Mouse (Mus musculus): ENCODE results near the gene Tceal1. TPM values are rescaled to one million over a fixed set of nuclear protein-coding genes. Genes with fewer than 3 reads are reported as not detected.
"Not testable (repeated sequence)": the region's sequence is repeated elsewhere in the genome, so short reads cannot be mapped to it uniquely, and the experiment has no call there.

Tceal1 gene
- polyA plus RNA-seq, 1 experiment, result not detected

DNA sequence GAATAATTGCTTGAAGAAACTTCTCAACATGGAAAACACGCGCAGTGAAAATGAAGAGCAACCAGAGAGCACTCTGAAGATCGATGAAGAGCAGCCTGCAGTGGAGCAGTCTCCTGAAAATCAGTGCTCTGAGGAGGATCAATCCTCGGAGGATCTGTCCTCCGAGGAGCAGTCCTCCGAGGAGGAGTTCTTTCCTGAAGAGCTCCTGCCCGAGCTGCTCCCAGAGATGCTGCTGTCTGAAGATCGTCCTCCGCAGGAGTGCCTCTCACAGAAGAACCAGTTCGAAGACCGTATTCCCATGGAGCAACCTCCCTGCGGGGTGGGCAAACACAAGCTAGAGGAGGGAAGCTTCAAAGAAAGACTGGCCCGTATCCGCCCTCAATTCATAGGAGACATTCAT, 1.0 kb downstream of the Tceal1 start:
- TF ChIP-seq GATA1 (IDR thresholded peaks at IDR 0.05; ENCODE audit: borderline replicate concordance, low read length) (no peak), FLI1 (IDR thresholded peaks at IDR 0.05; ENCODE audit: low read length) (no peak)
- no peaks in the 10 kb centered on the region for H3K36me3 ChIP-seq (replicated peaks; ENCODE audit: low read length)

DNA sequence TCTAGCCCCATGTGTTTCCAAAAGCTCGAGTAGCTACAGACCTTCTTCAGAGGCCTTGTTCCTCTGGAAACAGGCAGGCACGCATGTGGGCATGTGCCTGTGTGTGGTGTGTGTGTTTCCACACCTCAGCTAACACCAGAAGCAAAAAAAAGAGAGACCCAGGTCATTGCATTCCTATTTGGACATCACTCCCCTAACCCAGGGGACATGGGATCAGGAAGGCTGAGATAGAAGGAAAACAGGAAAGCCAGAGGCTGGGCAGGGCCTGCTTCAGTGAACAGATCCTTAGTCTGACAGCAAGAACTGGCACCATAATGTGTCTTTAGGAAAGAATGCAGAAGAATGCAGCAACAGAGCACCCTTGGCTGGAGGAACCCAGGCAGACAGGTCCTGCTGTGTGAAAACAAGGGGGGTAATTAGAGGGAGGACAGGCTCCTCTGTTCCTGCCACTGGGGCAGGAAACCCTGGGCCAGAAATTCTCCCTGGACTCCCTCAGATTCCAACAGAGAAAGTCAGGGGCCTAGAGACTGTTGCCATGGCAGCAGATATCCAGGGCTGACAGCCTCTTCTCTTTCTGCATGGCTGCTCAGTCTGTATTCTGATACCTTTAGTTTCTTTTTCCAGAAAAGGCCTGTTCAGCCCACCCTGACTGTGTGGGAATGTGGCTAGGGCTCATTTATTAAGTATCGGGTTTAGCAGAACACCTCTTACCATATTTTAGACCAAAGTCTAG, 7.1 kb downstream of the Tceal1 start:
- H3K27me3 ChIP-seq (replicated peaks), result peaks cover 11% of the 10 kb centered on the region
- H3K4me3 ChIP-seq (replicated peaks); H3K36me3 ChIP-seq (replicated peaks; ENCODE audit: low read length); H3K9me3 ChIP-seq; H3K4me1 ChIP-seq: not testable (repeated sequence)

More for the DNA sequence above, 1.0 kb downstream of the Tceal1 start:
- Histone ChIP-seq H3K4me3 (replicated peaks) (no peak overlapping the region), H3K27me3 (replicated peaks) (peaks cover 24% of the 10 kb centered on the region), H3K4me1 (peaks cover 6% of the 10 kb centered on the region; the same call in 1 of the 2 replicates), H3K9me3 (no peaks in the 10 kb centered on the region)

DNA sequence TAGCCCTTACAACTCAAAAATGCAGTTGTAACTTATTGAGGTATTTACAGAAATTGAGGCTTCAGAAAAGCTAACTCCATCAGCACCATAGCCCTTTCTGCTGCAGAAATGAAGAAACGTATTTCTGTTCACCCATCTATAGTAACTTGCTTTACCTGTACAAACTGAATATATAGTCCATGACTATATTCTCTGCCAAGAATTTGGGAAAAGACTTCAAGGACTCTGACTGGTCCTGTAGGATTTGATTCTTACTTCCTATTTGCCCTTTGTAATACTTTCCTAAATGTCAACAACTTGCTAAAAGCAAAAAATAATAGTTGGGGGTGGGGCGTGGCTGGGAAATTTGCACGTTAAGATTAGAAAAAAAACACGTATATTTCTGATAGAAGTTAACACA, 24.2 kb downstream of the Tceal1 start:
- Histone ChIP-seq H3K9me3 (no peaks in the 10 kb centered on the region), H3K36me3 (replicated peaks; ENCODE audit: low read length) (peaks cover 42% of the 10 kb centered on the region), H3K4me3 (replicated peaks) (no peak overlapping the region), H3K4me1 (no peaks in the 10 kb centered on the region), H3K27me3 (replicated peaks) (no peaks in the 10 kb centered on the region)
- TF ChIP-seq FLI1 (IDR thresholded peaks at IDR 0.05; ENCODE audit: low read length) (no peak), GATA1 (IDR thresholded peaks at IDR 0.05; ENCODE audit: borderline replicate concordance, low read length) (no peak)

GRCm38 (mm10) chrX:136740087-136740790, 32.5 kb downstream of the Tceal1 start:
- TF ChIP-seq FLI1 (IDR thresholded peaks at IDR 0.05; ENCODE audit: low read length) (no peak), GATA1 (IDR thresholded peaks at IDR 0.05; ENCODE audit: borderline replicate concordance, low read length) (no peak)
- 0 out of 2 replicates have a peak, but pooled peaks cover 3% of the 10 kb centered on the region for H3K9me3 ChIP-seq
- peak overlapping the region; percentile 93 for H3K4me3 ChIP-seq (replicated peaks)
- peaks cover 34% of the 10 kb centered on the region for H3K36me3 ChIP-seq (replicated peaks; ENCODE audit: low read length)
- H3K4me1 ChIP-seq, result peaks cover 7% of the 10 kb centered on the region; the same call in 1 of the 2 replicates
- no peaks in the 10 kb centered on the region for H3K27me3 ChIP-seq (replicated peaks)

DNA sequence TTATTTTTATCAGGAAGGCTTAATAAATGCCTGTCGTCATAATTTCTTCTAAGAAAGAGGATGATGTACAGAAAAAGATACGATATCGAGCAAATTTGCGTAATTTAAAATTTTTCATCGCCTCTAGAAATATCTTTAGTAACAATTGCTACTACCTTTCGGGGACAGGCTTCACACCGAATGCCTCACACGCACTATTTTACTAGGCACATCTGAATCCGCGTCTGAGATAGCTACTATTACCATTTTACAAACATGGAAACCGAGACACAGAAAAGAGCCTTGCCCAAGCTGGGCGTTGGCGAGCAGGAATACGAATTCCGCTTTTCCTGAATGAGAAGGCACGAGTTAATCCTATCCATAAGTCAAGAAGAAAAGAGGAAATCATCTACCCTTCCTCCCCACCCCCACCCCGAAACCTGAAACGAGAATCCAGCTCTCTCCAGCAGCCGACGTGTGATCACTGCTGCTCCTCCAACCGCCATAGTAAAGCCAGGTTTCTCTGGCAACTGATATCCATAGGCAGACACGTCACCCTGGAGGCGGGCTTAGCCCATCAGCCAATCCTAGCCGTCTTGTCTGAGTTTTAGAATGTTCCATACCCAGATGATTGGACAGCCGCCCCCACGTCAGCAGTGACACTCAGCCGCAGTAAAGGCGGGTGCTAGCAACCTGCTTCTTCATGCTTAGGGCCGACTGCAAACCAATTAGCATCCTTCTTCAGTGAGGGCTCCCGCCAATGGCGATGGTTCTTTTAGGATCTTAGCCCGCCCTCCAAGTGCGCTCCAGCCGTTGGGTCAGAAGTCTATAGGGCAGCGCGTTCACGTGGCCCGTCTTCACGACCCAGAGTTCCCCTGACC, 33.2 kb downstream of the Tceal1 start:
- Histone ChIP-seq H3K27me3 (replicated peaks) (no peaks in the 10 kb centered on the region), H3K4me1 (peaks cover 7% of the 10 kb centered on the region; the same call in 1 of the 2 replicates), H3K4me3 (replicated peaks) (peak overlapping the region; percentile 93), H3K9me3 (0 out of 2 replicates have a peak, but pooled peaks cover 3% of the 10 kb centered on the region), H3K36me3 (replicated peaks; ENCODE audit: low read length) (peaks cover 27% of the 10 kb centered on the region)
- no peak for TF ChIP-seq FLI1 (IDR thresholded peaks at IDR 0.05; ENCODE audit: low read length)
- no peak for TF ChIP-seq GATA1 (IDR thresholded peaks at IDR 0.05; ENCODE audit: borderline replicate concordance, low read length)

- TF ChIP-seq GATA1 (IDR thresholded peaks at IDR 0.05; ENCODE audit: borderline replicate concordance, low read length), result no peak
- TF ChIP-seq FLI1 (IDR thresholded peaks at IDR 0.05; ENCODE audit: low read length), result no peak
- Histone ChIP-seq H3K4me1 (peaks cover 7% of the 10 kb centered on the region; the same call in 1 of the 2 replicates), H3K4me3 (replicated peaks) (peak overlapping the region; percentile 93), H3K27me3 (replicated peaks) (no peaks in the 10 kb centered on the region), H3K9me3 (0 out of 2 replicates have a peak, but pooled peaks cover 3% of the 10 kb centered on the region), H3K36me3 (replicated peaks; ENCODE audit: low read length) (peaks cover 20% of the 10 kb centered on the region)
These were observed 33.9 kb downstream of the Tceal1 start for GRCm38 (mm10) chrX:136741651-136742201.

GRCm38 (mm10) chrX:136742241-136742640, 34.5 kb downstream of the Tceal1 start:
- Histone ChIP-seq H3K4me3 (replicated peaks) (peak overlapping the region; percentile 93), H3K36me3 (replicated peaks; ENCODE audit: low read length) (peaks cover 16% of the 10 kb centered on the region), H3K9me3 (0 out of 2 replicates have a peak, but pooled peaks cover 3% of the 10 kb centered on the region), H3K4me1 (peaks cover 7% of the 10 kb centered on the region; the same call in 1 of the 2 replicates), H3K27me3 (replicated peaks) (no peaks in the 10 kb centered on the region)
- TF ChIP-seq GATA1 (IDR thresholded peaks at IDR 0.05; ENCODE audit: borderline replicate concordance, low read length) (no peak), FLI1 (IDR thresholded peaks at IDR 0.05; ENCODE audit: low read length) (no peak)

DNA sequence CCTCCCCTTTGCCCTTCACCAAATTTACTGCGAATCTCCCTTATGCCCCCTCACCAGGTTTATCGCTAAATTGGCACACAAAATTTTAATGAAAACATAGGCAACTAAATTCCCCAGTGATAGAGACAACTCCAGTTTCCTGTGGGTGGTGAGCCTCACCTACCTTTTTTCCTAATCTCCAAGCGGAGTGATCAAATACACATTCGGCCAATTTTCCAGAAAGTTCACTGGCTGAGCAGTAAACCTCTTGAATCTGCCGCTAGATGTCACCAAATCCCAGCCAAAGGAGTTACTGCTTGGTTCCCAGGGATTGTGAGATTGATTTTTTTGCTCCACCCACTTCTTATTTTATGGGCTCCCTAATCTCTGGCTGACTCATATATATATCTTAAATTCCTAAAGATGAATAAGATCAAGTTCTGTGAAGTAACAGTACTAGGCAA, 34.9 kb downstream of the Tceal1 start:
- Histone ChIP-seq H3K9me3 (0 out of 2 replicates have a peak, but pooled peaks cover 3% of the 10 kb centered on the region), H3K4me1 (peaks cover 7% of the 10 kb centered on the region; the same call in 1 of the 2 replicates), H3K4me3 (replicated peaks) (peak overlapping the region; percentile 93), H3K36me3 (replicated peaks; ENCODE audit: low read length) (peaks cover 13% of the 10 kb centered on the region), H3K27me3 (replicated peaks) (no peaks in the 10 kb centered on the region)
- TF ChIP-seq GATA1 (IDR thresholded peaks at IDR 0.05; ENCODE audit: borderline replicate concordance, low read length) (no peak), FLI1 (IDR thresholded peaks at IDR 0.05; ENCODE audit: low read length) (no peak)

GRCm38 (mm10) chrX:136743459-136743858, 35.7 kb downstream of the Tceal1 start, which contains the start of gene Morf4l2:
TSS of gene Morf4l2 (minus strand) at chrX:136743690.
- peaks cover 6% of the 10 kb centered on the region for H3K36me3 ChIP-seq (replicated peaks; ENCODE audit: low read length)
- H3K27me3 ChIP-seq (replicated peaks), result no peaks in the 10 kb centered on the region
- H3K9me3 ChIP-seq, result 0 out of 2 replicates have a peak, but pooled peaks cover 3% of the 10 kb centered on the region
- peak within 1 kb of the TSS; percentile 93 for H3K4me3 ChIP-seq (replicated peaks)
- TF ChIP-seq GATA1 (IDR thresholded peaks at IDR 0.05; ENCODE audit: borderline replicate concordance, low read length) (no peak), FLI1 (IDR thresholded peaks at IDR 0.05; ENCODE audit: low read length) (no peak)
- H3K4me1 ChIP-seq, result peaks cover 6% of the 10 kb centered on the region; the same call in 1 of the 2 replicates
